Mouse (Mus musculus): Measurements from ENCODE around the gene Ccr9.
A peak's percentile ranks its signal among the peaks of the same experiment; 100 is the strongest.

- TF ChIP-seq CTCF (conservative IDR thresholded peaks at IDR 0.05 in 1 of 2, IDR thresholded peaks at IDR 0.05 in 1 of 2; ENCODE audit: low read depth in 2 of 2, low read length in 2 of 2) (peak in 1 of 2 experiments; percentile 50; a peak in 2 of 4 replicates), MAFK (IDR thresholded peaks at IDR 0.05; ENCODE audit: insufficient replicate concordance, low read length) (no peak)
Measured at GRCm38 (mm10) chr9:123709226-123709625, 31.0 kb downstream of the Ccr9 start.
